In genomic region chr10:21011071-21011470, GRCm38 (mm10) we compare ENCODE assay signal across 16 mouse cellular contexts.
"Had no signal": no experiment of that assay in that cellular context is flagged by ENCODE, and none has a peak within 500 bp of the region (broad histone marks: within the 10 kb centered on the region; RNA-seq: fewer than 3 reads in every experiment).

No protein-coding gene starts in this region.

- H3K9ac ChIP-seq: neural tube, embryonic 13.5 days; neural tube, embryonic 15.5 days; stomach, embryonic 15.5 days had no signal

- DNase-seq: retina, postnatal 1 day; right cerebral cortex, adult 18-20 months; right cerebral cortex, postnatal 14 days; right cerebral cortex, postnatal 25 days; right cerebral cortex, postnatal 4 days; spleen, adult 18-20 months; thymus, adult 18-20 months; thymus, adult 2 months; thymus, postnatal 14 days; thymus, postnatal 25 days; thymus, postnatal 36 days; thymus, postnatal 4 days had no signal

- H3K27me3 ChIP-seq: neural tube, embryonic 13.5 days; neural tube, embryonic 15.5 days; stomach, embryonic 15.5 days had no signal

- H3K9me3 ChIP-seq: neural tube, embryonic 13.5 days; neural tube, embryonic 15.5 days; stomach, embryonic 15.5 days had no signal

- H3K27ac ChIP-seq: neural tube, embryonic 13.5 days; neural tube, embryonic 15.5 days; stomach, embryonic 15.5 days; stomach, postnatal 0 days had no signal

- H3K36me3 ChIP-seq: neural tube, embryonic 15.5 days; stomach, embryonic 15.5 days had no signal

- H3K4me3 ChIP-seq: neural tube, embryonic 13.5 days; neural tube, embryonic 15.5 days; stomach, embryonic 15.5 days had no signal

- H3K4me1 ChIP-seq: neural tube, embryonic 13.5 days; neural tube, embryonic 15.5 days; stomach, embryonic 15.5 days had no signal
